Mouse (Mus musculus) left cerebral cortex, postnatal 4 days (tissue): ENCODE measurements around the gene Sec61g. TPM values are rescaled to one million over a fixed set of nuclear protein-coding genes. Genes with fewer than 3 reads are reported as not detected.

Experiments
- total RNA-seq, 2 experiments: library from RNA; stranded (reverse); gene quantifications; 2 replicates each; pipeline ENCODE4 v1.2.3; 2021

Sec61g gene
- total RNA-seq, 2 experiments from 2014 or later: 9.4 to 12.2 TPM

Other genes with a start within 250 kb of the Sec61g start
- gene Egfr, start 243.7 kb upstream of the Sec61g start, total RNA-seq: 10 to 100 TPM; 18.1 to 20.1 TPM